Mouse (Mus musculus) heart, embryonic 13.5 days (tissue): Measurements from ENCODE around the gene Aspdh. TPM values are rescaled to one million over a fixed set of nuclear protein-coding genes. Genes with fewer than 3 reads are reported as not detected.

Experiments
- ATAC-seq: fragments of 200-750 bp; cut with Nextera tagmentation; 2 replicates; pipeline ENCODE4 v1.8.0; 2017; ENCODE audit warnings: moderate TSS enrichment; ENCODE audit not compliant: insufficient number of reproducible peaks, low FRiP score, low TSS enrichment; ENCODE audit errors: extremely low read depth
- H3K27ac ChIP-seq: fragments of 300-500 bp; sonication (generic); replicated peaks from 2 replicates; pipeline ENCODE4 v1.5.1; 2015; ENCODE audit warnings: moderate library complexity, mild to moderate bottlenecking, inconsistent platforms
- H3K27me3 ChIP-seq: fragments of 300-500 bp; sonication (generic); replicated peaks from 2 replicates; pipeline ENCODE4 v1.6.1; 2015; ENCODE audit warnings: mild to moderate bottlenecking, inconsistent platforms
- H3K36me3 ChIP-seq: fragments of 300-500 bp; sonication (generic); 2 replicates; pipeline ENCODE4 v1.6.1; 2015; ENCODE audit warnings: mild to moderate bottlenecking, inconsistent platforms
- H3K4me1 ChIP-seq: fragments of 300-500 bp; sonication (generic); 2 replicates; pipeline ENCODE4 v1.6.1; 2015; ENCODE audit warnings: inconsistent platforms
- H3K4me2 ChIP-seq: fragments of 300-500 bp; sonication (generic); 2 replicates; pipeline ENCODE4 v1.6.1; 2015; ENCODE audit warnings: inconsistent platforms, mild to moderate bottlenecking, moderate library complexity
- H3K4me3 ChIP-seq: fragments of 300-500 bp; sonication (generic); 2 replicates; pipeline ENCODE4 v1.5.1; 2015; ENCODE audit warnings: moderate library complexity, mild to moderate bottlenecking, inconsistent platforms
- H3K9ac ChIP-seq: fragments of 300-500 bp; sonication (generic); 2 replicates; pipeline ENCODE4 v1.6.1; 2015; ENCODE audit warnings: inconsistent platforms, mild to moderate bottlenecking, moderate library complexity
- H3K9me3 ChIP-seq: fragments of 300-500 bp; sonication (generic); 2 replicates; pipeline ENCODE4 v1.6.1; 2016; ENCODE audit warnings: inconsistent platforms
- WGBS: fragments of 180-500 bp; shearing (Covaris S2); methylation state at CpG from one replicate; pipeline ENCODE4 v1.1.7; 2015; ENCODE audit warnings: mixed read lengths; 5-methylcytosine and 5-hydroxymethylcytosine counted together
- polyA plus RNA-seq: library from polyadenylated mRNA; unstranded; fragments of >200 nt; fragmentation: Nextera tagmentation; extraction: Ambion mirVana; gene quantifications from 2 replicates; pipeline ENCODE4 v1.2.1, GENCODE M21; 2015

Gene Aspdh
- polyA plus RNA-seq, 1 experiment from 2014 or later: 0.70 TPM

GRCm38 (mm10) chr7:44475046-44475614 lies 9.9 kb downstream of the Aspdh start:
- Histone ChIP-seq H3K4me3 (peak overlapping the region; percentile 63), H3K9me3 (no peaks in the 10 kb centered on the region), H3K27ac (peak overlapping the region; percentile 99), H3K4me1 (peaks cover 63% of the 10 kb centered on the region), H3K9ac (peak overlapping the region; percentile 97), H3K36me3 (no peaks in the 10 kb centered on the region), H3K4me2 (peak overlapping the region; percentile 80), H3K27me3 (peaks cover 17% of the 10 kb centered on the region; the same call in 1 of the 2 replicates)
- no peak for ATAC-seq
- WGBS: 21% methylated on average over 5 of the region's 5 CpGs

- Histone ChIP-seq H3K36me3 (peaks cover 27% of the 10 kb centered on the region), H3K9ac (peak overlapping the region; percentile 79), H3K4me3 (peak overlapping the region; percentile 43), H3K4me2 (peak overlapping the region; percentile 70), H3K9me3 (no peaks in the 10 kb centered on the region), H3K27me3 (peaks cover 24% of the 10 kb centered on the region), H3K4me1 (peaks cover 68% of the 10 kb centered on the region), H3K27ac (peak overlapping the region; percentile 79)
- 43% methylated on average over 3 of the region's 3 CpGs for WGBS
- ATAC-seq: peak; percentile 47; the same call in 1 of the 2 replicates
Measured at GRCm38 (mm10) chr7:44482836-44483435, 17.7 kb downstream of the Aspdh start.

- peak overlapping the region; percentile 65 for H3K27ac ChIP-seq
- peak overlapping the region; percentile 23 for H3K4me3 ChIP-seq
- 90% methylated on average over 1 of the region's 1 CpGs for WGBS
- H3K9ac ChIP-seq: peak overlapping the region; percentile 63
- H3K9me3 ChIP-seq: no peaks in the 10 kb centered on the region
- peaks cover 34% of the 10 kb centered on the region for H3K36me3 ChIP-seq
- ATAC-seq: no peak
- H3K4me2 ChIP-seq: peak overlapping the region; percentile 55
- peaks cover 19% of the 10 kb centered on the region for H3K27me3 ChIP-seq
- peaks cover 64% of the 10 kb centered on the region for H3K4me1 ChIP-seq
Measured at GRCm38 (mm10) chr7:44484109-44484508, 18.9 kb downstream of the Aspdh start.

GRCm38 (mm10) chr7:44484841-44485571 lies 19.8 kb downstream of the Aspdh start:
- no peaks in the 10 kb centered on the region for H3K9me3 ChIP-seq
- peaks cover 13% of the 10 kb centered on the region for H3K27me3 ChIP-seq
- H3K4me2 ChIP-seq: peak overlapping the region; percentile 55
- peak overlapping the region; percentile 23; the same call in 1 of the 2 replicates for H3K4me3 ChIP-seq
- 23% methylated on average over 5 of the region's 5 CpGs for WGBS
- peak overlapping the region; percentile 65 for H3K27ac ChIP-seq
- H3K36me3 ChIP-seq: peaks cover 41% of the 10 kb centered on the region
- H3K9ac ChIP-seq: peak overlapping the region; percentile 63; the same call in 1 of the 2 replicates
- H3K4me1 ChIP-seq: peaks cover 59% of the 10 kb centered on the region
- ATAC-seq: no peak

- H3K36me3 ChIP-seq: peaks cover 48% of the 10 kb centered on the region
- H3K9me3 ChIP-seq: no peaks in the 10 kb centered on the region
- no peak overlapping the region for H3K4me3 ChIP-seq
- WGBS: 57% methylated on average over 7 of the region's 7 CpGs
- peak overlapping the region; percentile 47; the same call in 1 of the 2 replicates for H3K9ac ChIP-seq
- H3K4me1 ChIP-seq: peaks cover 59% of the 10 kb centered on the region
- H3K27ac ChIP-seq: peak overlapping the region; percentile 60
- ATAC-seq: no peak
- no peak overlapping the region for H3K4me2 ChIP-seq
- H3K27me3 ChIP-seq: peaks cover 8% of the 10 kb centered on the region
Measured at GRCm38 (mm10) chr7:44485572-44486195, 20.5 kb downstream of the Aspdh start.

GRCm38 (mm10) chr7:44486927-44487575 lies 21.9 kb downstream of the Aspdh start:
- 0 out of 2 replicates have a peak overlapping the region, but pooled peaks have one; percentile 44 for H3K9ac ChIP-seq
- H3K9me3 ChIP-seq: no peaks in the 10 kb centered on the region
- no peak overlapping the region for H3K4me3 ChIP-seq
- H3K27ac ChIP-seq: peak overlapping the region; percentile 60
- no peak overlapping the region for H3K4me2 ChIP-seq
- 0 out of 2 replicates have a peak, but pooled peaks have one; percentile 6 for ATAC-seq
- H3K4me1 ChIP-seq: peaks cover 52% of the 10 kb centered on the region
- peaks cover 62% of the 10 kb centered on the region for H3K36me3 ChIP-seq
- peaks cover 5% of the 10 kb centered on the region for H3K27me3 ChIP-seq
- WGBS: 42% methylated on average over 13 of the region's 13 CpGs

GRCm38 (mm10) chr7:44487936-44488335 lies 22.7 kb downstream of the Aspdh start:
- no peaks in the 10 kb centered on the region for H3K9me3 ChIP-seq
- H3K4me1 ChIP-seq: peaks cover 43% of the 10 kb centered on the region
- ATAC-seq: no peak
- no peaks in the 10 kb centered on the region for H3K27me3 ChIP-seq
- peaks cover 66% of the 10 kb centered on the region for H3K36me3 ChIP-seq
- H3K27ac ChIP-seq: no peak overlapping the region
- no peak overlapping the region for H3K4me2 ChIP-seq
- 78% methylated on average over 7 of the region's 7 CpGs for WGBS
- no peak overlapping the region; the same call in 1 of the 2 replicates for H3K9ac ChIP-seq
- no peak overlapping the region for H3K4me3 ChIP-seq

GRCm38 (mm10) chr7:44488545-44488944 lies 23.4 kb downstream of the Aspdh start:
- 85% methylated on average over 8 of the region's 8 CpGs for WGBS

GRCm38 (mm10) chr7:44490281-44490680 lies 25.1 kb downstream of the Aspdh start:
- H3K4me2 ChIP-seq: no peak overlapping the region
- H3K4me1 ChIP-seq: peaks cover 36% of the 10 kb centered on the region
- no peaks in the 10 kb centered on the region for H3K9me3 ChIP-seq
- peaks cover 68% of the 10 kb centered on the region for H3K36me3 ChIP-seq
- no peak overlapping the region for H3K4me3 ChIP-seq
- ATAC-seq: no peak
- no peaks in the 10 kb centered on the region for H3K27me3 ChIP-seq
- 70% methylated on average over 4 of the region's 4 CpGs for WGBS
- H3K9ac ChIP-seq: peak overlapping the region; percentile 26; the same call in 1 of the 2 replicates
- no peak overlapping the region; the same call in 1 of the 2 replicates for H3K27ac ChIP-seq

More at GRCm38 (mm10) chr7:44488545-44488944, 23.4 kb downstream of the Aspdh start:
- no peak overlapping the region for H3K4me3 ChIP-seq
- H3K4me1 ChIP-seq: peaks cover 39% of the 10 kb centered on the region
- H3K9me3 ChIP-seq: no peaks in the 10 kb centered on the region
- H3K9ac ChIP-seq: no peak overlapping the region
- H3K36me3 ChIP-seq: peaks cover 70% of the 10 kb centered on the region
- no peak overlapping the region for H3K4me2 ChIP-seq
- ATAC-seq: no peak
- no peaks in the 10 kb centered on the region for H3K27me3 ChIP-seq
- no peak overlapping the region for H3K27ac ChIP-seq

- H3K9me3 ChIP-seq: no peaks in the 10 kb centered on the region
- no peaks in the 10 kb centered on the region for H3K27me3 ChIP-seq
- H3K36me3 ChIP-seq: peaks cover 59% of the 10 kb centered on the region
- no peak overlapping the region for H3K27ac ChIP-seq
- peaks cover 35% of the 10 kb centered on the region for H3K4me1 ChIP-seq
- no peak overlapping the region for H3K9ac ChIP-seq
- 90% methylated on average over 5 of the region's 5 CpGs for WGBS
- H3K4me2 ChIP-seq: no peak overlapping the region
- H3K4me3 ChIP-seq: no peak overlapping the region
- ATAC-seq: no peak
Measured at GRCm38 (mm10) chr7:44491391-44491790, 26.2 kb downstream of the Aspdh start.
